21 mouse cellular contexts compared by ENCODE assay signal in genomic region chr12:5969556-5969955, GRCm38 (mm10).
DNase-seq lines count a peak whose midpoint lies in the region; ATAC-seq and TF ChIP-seq lines count a peak whose summit lies in the region.
"Had no signal": no experiment of that assay in that cellular context is flagged by ENCODE, and none has a peak within 500 bp of the region (broad histone marks: within the 10 kb centered on the region; RNA-seq: fewer than 3 reads in every experiment).

No protein-coding gene starts in this region.

- no peaks in the 10 kb centered on the region for H3K27me3 ChIP-seq in liver, adult 2 months (ENCODE audit: control insufficient read depth, insufficient read depth, low read length)
- H3K27me3 ChIP-seq in liver, postnatal 0 days (ENCODE audit: insufficient read depth, low read length): no peaks in the 10 kb centered on the region
- no peaks in the 10 kb centered on the region for H3K27me3 ChIP-seq in midbrain, embryonic 16.5 days (ENCODE audit: control insufficient read depth, insufficient read depth, low read depth, low read length)
- H3K27me3 ChIP-seq: embryonic facial prominence, embryonic 12.5 days; embryonic facial prominence, embryonic 15.5 days; forebrain, embryonic 12.5 days; forebrain, embryonic 15.5 days; heart, embryonic 13.5 days; hindbrain, embryonic 12.5 days; hindbrain, embryonic 15.5 days had no signal

- DNase-seq in liver, adult 2 months (ENCODE audit: extremely low read depth, low read depth, low spot score): peak; percentile 7
- no peak for DNase-seq in liver, postnatal 0 days
- DNase-seq in Muller cell, postnatal 12 days (ENCODE audit: inconsistent ontology term): peak; percentile 28
- peak; percentile 54 for DNase-seq in fat pad, adult 2 months (ENCODE audit: extremely low read depth, low read depth, low spot score)
- no peak for DNase-seq in adrenal gland, adult 18-20 months (ENCODE audit: low spot score in 2 of 2)
- DNase-seq: cerebellum, adult 11 months; cerebellum, adult 2 months; cerebellum, adult 9-11 months; cerebellum, postnatal 25 days; gastrocnemius, postnatal 10 days; heart, postnatal 14 days had no signal

- ATAC-seq in liver, postnatal 0 days: no peak
- no peak for ATAC-seq in midbrain, embryonic 16.5 days
- ATAC-seq: CD4-positive, CD25-positive, alpha-beta regulatory T cell, adult 4 months; forebrain, embryonic 15.5 days had no signal

- WGBS in liver, adult 2 months: 85% methylated on average over 4 of the region's 4 CpGs
- 75% methylated on average over 4 of the region's 4 CpGs for WGBS in liver, postnatal 0 days (ENCODE audit: insufficient replicate concordance)
- 85% methylated on average over 4 of the region's 4 CpGs for WGBS in midbrain, embryonic 16.5 days

- no peak overlapping the region for H3K9ac ChIP-seq in liver, adult 2 months (ENCODE audit: low read depth, low read length)
- no peak overlapping the region for H3K9ac ChIP-seq in liver, postnatal 0 days (replicated peaks)
- H3K9ac ChIP-seq in midbrain, embryonic 16.5 days (ENCODE audit: low read depth, low read length): no peak overlapping the region
- H3K9ac ChIP-seq: embryonic facial prominence, embryonic 12.5 days; embryonic facial prominence, embryonic 15.5 days; forebrain, embryonic 12.5 days; forebrain, embryonic 15.5 days; heart, embryonic 13.5 days; hindbrain, embryonic 12.5 days; hindbrain, embryonic 15.5 days had no signal

- no peaks in the 10 kb centered on the region for H3K36me3 ChIP-seq in liver, adult 2 months (ENCODE audit: control insufficient read depth, insufficient read depth, low read length)
- no peaks in the 10 kb centered on the region for H3K36me3 ChIP-seq in liver, postnatal 0 days (replicated peaks; ENCODE audit: insufficient read depth, low read length)
- no peaks in the 10 kb centered on the region for H3K36me3 ChIP-seq in midbrain, embryonic 16.5 days (ENCODE audit: control insufficient read depth, insufficient read depth, low read length)
- H3K36me3 ChIP-seq: embryonic facial prominence, embryonic 12.5 days; embryonic facial prominence, embryonic 15.5 days; forebrain, embryonic 12.5 days; forebrain, embryonic 15.5 days; heart, embryonic 10.5 days; heart, embryonic 13.5 days; hindbrain, embryonic 12.5 days; hindbrain, embryonic 15.5 days had no signal

- H3K79me2 ChIP-seq in liver, adult 2 months (ENCODE audit: control insufficient read depth, insufficient read depth, low read length): no peaks in the 10 kb centered on the region

- TF ChIP-seq POLR2A in liver, adult 2 months (IDR thresholded peaks at IDR 0.05; ENCODE audit: extremely low read depth, insufficient read depth, low read length): no peak

- no peaks in the 10 kb centered on the region for H3K4me1 ChIP-seq in liver, adult 2 months (ENCODE audit: control insufficient read depth, insufficient read depth, low read length)
- H3K4me1 ChIP-seq in liver, postnatal 0 days (ENCODE audit: insufficient read depth): no peaks in the 10 kb centered on the region
- H3K4me1 ChIP-seq in midbrain, embryonic 16.5 days (ENCODE audit: control insufficient read depth, insufficient read depth, low read length): no peaks in the 10 kb centered on the region
- H3K4me1 ChIP-seq: embryonic facial prominence, embryonic 12.5 days; embryonic facial prominence, embryonic 15.5 days; forebrain, embryonic 12.5 days; forebrain, embryonic 15.5 days; heart, embryonic 10.5 days; heart, embryonic 13.5 days; hindbrain, embryonic 12.5 days had no signal

- TF ChIP-seq CTCF in liver, adult 2 months (IDR thresholded peaks at IDR 0.05; ENCODE audit: low read depth, low read length): no peak
- no peak for TF ChIP-seq CTCF in liver, postnatal 0 days (IDR thresholded peaks at IDR 0.05; ENCODE audit: low read depth)

- no peak overlapping the region for H3K4me2 ChIP-seq in liver, postnatal 0 days (ENCODE audit: low read depth, low read length)
- H3K4me2 ChIP-seq in midbrain, embryonic 16.5 days (ENCODE audit: low read length): no peak overlapping the region
- H3K4me2 ChIP-seq: embryonic facial prominence, embryonic 12.5 days; embryonic facial prominence, embryonic 15.5 days; forebrain, embryonic 12.5 days; forebrain, embryonic 15.5 days; heart, embryonic 13.5 days; hindbrain, embryonic 12.5 days; hindbrain, embryonic 15.5 days had no signal

- no peak overlapping the region for H3K4me3 ChIP-seq in liver, adult 2 months (ENCODE audit: insufficient read depth, low read depth, low read length)
- H3K4me3 ChIP-seq in liver, postnatal 0 days (ENCODE audit: low read depth, low read length): no peak overlapping the region
- no peak overlapping the region for H3K4me3 ChIP-seq in midbrain, embryonic 16.5 days (ENCODE audit: low read depth, low read length)
- H3K4me3 ChIP-seq: embryonic facial prominence, embryonic 12.5 days; embryonic facial prominence, embryonic 15.5 days; forebrain, embryonic 12.5 days; forebrain, embryonic 15.5 days; heart, embryonic 10.5 days; heart, embryonic 13.5 days; hindbrain, embryonic 12.5 days; hindbrain, embryonic 15.5 days had no signal

- TF ChIP-seq EP300 in liver, postnatal 0 days (IDR thresholded peaks at IDR 0.05; ENCODE audit: low read depth): no peak

- no peaks in the 10 kb centered on the region for H3K9me3 ChIP-seq in liver, postnatal 0 days (ENCODE audit: low read length)
- H3K9me3 ChIP-seq in midbrain, embryonic 16.5 days (replicated peaks; ENCODE audit: control insufficient read depth, low read length, poor library complexity, severe bottlenecking): no peaks in the 10 kb centered on the region
- H3K9me3 ChIP-seq: embryonic facial prominence, embryonic 12.5 days; embryonic facial prominence, embryonic 15.5 days; forebrain, embryonic 12.5 days; forebrain, embryonic 15.5 days; heart, embryonic 10.5 days; heart, embryonic 13.5 days; hindbrain, embryonic 12.5 days; hindbrain, embryonic 15.5 days had no signal

- no peak overlapping the region for H3K27ac ChIP-seq in liver, adult 2 months (replicated peaks; ENCODE audit: insufficient read depth, low read depth, low read length)
- H3K27ac ChIP-seq in liver, postnatal 0 days (ENCODE audit: low read depth): no peak overlapping the region
- no peak overlapping the region for H3K27ac ChIP-seq in midbrain, embryonic 16.5 days (ENCODE audit: low read length)
- H3K27ac ChIP-seq: embryonic facial prominence, embryonic 12.5 days; embryonic facial prominence, embryonic 15.5 days; forebrain, embryonic 12.5 days; forebrain, embryonic 15.5 days; heart, embryonic 10.5 days; heart, embryonic 13.5 days; hindbrain, embryonic 12.5 days; hindbrain, embryonic 15.5 days had no signal

Comparison
In these comparisons a context has a peak if more than half of its experiments do, and no peak if none do; other contexts are left out.
1. DNase-seq: peak in liver, adult 2 months (single experiment), Muller cell, postnatal 12 days (single experiment) and fat pad, adult 2 months (single experiment); none in liver, postnatal 0 days (single experiment) and adrenal gland, adult 18-20 months (0 of 2).